Mouse (Mus musculus): ENCODE measurements around the gene Sfpq. TPM values are rescaled to one million over a fixed set of nuclear protein-coding genes. Genes with fewer than 3 reads are reported as not detected.

The Sfpq gene
- total RNA-seq, 1 experiment: 384 TPM

DNA sequence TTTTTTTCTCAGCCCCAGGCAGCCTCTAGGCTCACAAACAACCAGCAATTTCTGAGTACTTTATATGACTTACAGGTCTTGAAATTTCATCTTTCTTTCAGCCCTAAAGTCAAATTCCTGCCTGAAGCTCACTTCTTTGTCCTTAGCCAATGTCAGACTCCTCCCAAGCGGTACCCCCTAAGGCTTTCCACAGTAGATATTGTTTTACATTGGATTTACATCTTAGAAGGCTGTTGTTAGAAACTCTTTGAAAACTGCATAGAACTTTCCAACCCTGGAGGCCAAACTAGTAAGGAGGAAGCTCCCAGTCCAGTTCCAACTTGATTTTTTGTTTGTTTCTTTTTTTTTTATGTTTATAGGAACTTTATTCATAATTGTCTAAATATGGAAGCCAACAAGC lies 42.9 kb downstream of the Sfpq start:
- Histone ChIP-seq H3K9ac (ENCODE audit: insufficient read depth, low read depth, low read length, poor library complexity, severe bottlenecking) (no peak overlapping the region), H3K4me3 (ENCODE audit: insufficient read depth in 1 of 2, low read depth in 1 of 2, low read length in 2 of 2, poor library complexity in 1 of 2, severe bottlenecking in 1 of 2) (no peak overlapping the region), H3K36me3 (ENCODE audit: control insufficient read depth, insufficient read depth, low read length, poor library complexity, severe bottlenecking) (peaks cover 2% of the 10 kb centered on the region; the same call in 1 of the 2 replicates), H3K9me3 (ENCODE audit: control insufficient read depth, insufficient read depth, low read depth, low read length) (no peaks in the 10 kb centered on the region), H3K4me1 (ENCODE audit: control insufficient read depth in 2 of 2, insufficient read depth in 2 of 2, low read length in 2 of 2, poor library complexity in 1 of 2) (peaks cover 0 to 6% of the 10 kb centered on the region in 2 experiments; a peak in 2 of 4 replicates), H3K27ac (ENCODE audit: insufficient read depth, low read depth, low read length, poor library complexity, severe bottlenecking) (no peak overlapping the region; the same call in 1 of the 2 replicates)
- TF ChIP-seq HCFC1 (IDR thresholded peaks at IDR 0.05; ENCODE audit: borderline replicate concordance, insufficient read depth, low read length): no peak
- no peak for TF ChIP-seq MAFK (IDR thresholded peaks at IDR 0.05; ENCODE audit: insufficient read depth, low read depth, low read length)
- TF ChIP-seq ZNF384 (IDR thresholded peaks at IDR 0.05; ENCODE audit: low read depth, low read length): no peak
- no peak for TF ChIP-seq CHD2 (IDR thresholded peaks at IDR 0.05; ENCODE audit: low read depth, low read length)
- no peak for TF ChIP-seq ZC3H11A (IDR thresholded peaks at IDR 0.05; ENCODE audit: borderline replicate concordance, low read depth, low read length)
- in situ Hi-C loops (cut with MboI; ENCODE audit: low sequenced_read_pairs in 2 of 2, unreplicated experiment in 2 of 2): loop anchor here in 1 of 2 experiments (10.0 kb wide), 1 partner anchor 181 kb away; the partner anchor contains the start of gene Smim12
- DNase-seq (ENCODE audit: low read depth, low spot score): peak; percentile 43

DNA sequence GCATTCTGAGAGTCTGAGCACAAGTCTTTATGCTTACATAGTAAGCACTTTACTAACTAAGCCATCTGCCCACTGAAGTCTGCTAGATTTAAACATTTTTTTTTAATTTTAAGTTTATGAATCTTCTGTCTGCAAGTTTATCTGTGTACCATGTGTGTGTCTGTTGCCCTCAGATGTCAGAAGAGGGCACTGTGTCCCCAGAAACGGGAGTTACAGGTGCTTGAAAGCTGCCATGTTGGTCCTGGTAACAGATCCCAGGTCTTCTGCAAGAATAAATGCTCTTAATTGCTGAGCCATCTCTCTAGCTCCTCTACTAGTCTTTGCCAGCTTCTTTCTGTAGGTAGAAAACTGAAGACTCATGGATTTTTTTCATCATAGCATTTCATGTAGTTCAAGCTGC lies 53.8 kb downstream of the Sfpq start:
- Histone ChIP-seq H3K4me3 (ENCODE audit: insufficient read depth in 1 of 2, low read depth in 1 of 2, low read length in 2 of 2, poor library complexity in 1 of 2, severe bottlenecking in 1 of 2) (no peak overlapping the region), H3K36me3 (ENCODE audit: control insufficient read depth, insufficient read depth, low read length, poor library complexity, severe bottlenecking) (no peaks in the 10 kb centered on the region), H3K4me1 (ENCODE audit: control insufficient read depth in 2 of 2, insufficient read depth in 2 of 2, low read length in 2 of 2, poor library complexity in 1 of 2) (peaks cover 2 to 3% of the 10 kb centered on the region in 2 experiments; a peak in 2 of 4 replicates), H3K9ac (ENCODE audit: insufficient read depth, low read depth, low read length, poor library complexity, severe bottlenecking) (no peak overlapping the region), H3K9me3 (ENCODE audit: control insufficient read depth, insufficient read depth, low read depth, low read length) (no peaks in the 10 kb centered on the region), H3K27ac (ENCODE audit: insufficient read depth, low read depth, low read length, poor library complexity, severe bottlenecking) (no peak overlapping the region)
- peak; percentile 22 for DNase-seq (ENCODE audit: low read depth, low spot score)
- TF ChIP-seq ZC3H11A (IDR thresholded peaks at IDR 0.05; ENCODE audit: borderline replicate concordance, low read depth, low read length) (no peak), ZNF384 (IDR thresholded peaks at IDR 0.05; ENCODE audit: low read depth, low read length) (no peak), HCFC1 (IDR thresholded peaks at IDR 0.05; ENCODE audit: borderline replicate concordance, insufficient read depth, low read length) (no peak), CHD2 (IDR thresholded peaks at IDR 0.05; ENCODE audit: low read depth, low read length) (no peak), MAFK (IDR thresholded peaks at IDR 0.05; ENCODE audit: insufficient read depth, low read depth, low read length) (no peak)
- in situ Hi-C loops (cut with MboI; ENCODE audit: low sequenced_read_pairs in 2 of 2, unreplicated experiment in 2 of 2): loop anchor here in 1 of 2 experiments (10.0 kb wide), 1 partner anchor 240 kb away; the partner anchor contains the start of gene Gja4

DNA sequence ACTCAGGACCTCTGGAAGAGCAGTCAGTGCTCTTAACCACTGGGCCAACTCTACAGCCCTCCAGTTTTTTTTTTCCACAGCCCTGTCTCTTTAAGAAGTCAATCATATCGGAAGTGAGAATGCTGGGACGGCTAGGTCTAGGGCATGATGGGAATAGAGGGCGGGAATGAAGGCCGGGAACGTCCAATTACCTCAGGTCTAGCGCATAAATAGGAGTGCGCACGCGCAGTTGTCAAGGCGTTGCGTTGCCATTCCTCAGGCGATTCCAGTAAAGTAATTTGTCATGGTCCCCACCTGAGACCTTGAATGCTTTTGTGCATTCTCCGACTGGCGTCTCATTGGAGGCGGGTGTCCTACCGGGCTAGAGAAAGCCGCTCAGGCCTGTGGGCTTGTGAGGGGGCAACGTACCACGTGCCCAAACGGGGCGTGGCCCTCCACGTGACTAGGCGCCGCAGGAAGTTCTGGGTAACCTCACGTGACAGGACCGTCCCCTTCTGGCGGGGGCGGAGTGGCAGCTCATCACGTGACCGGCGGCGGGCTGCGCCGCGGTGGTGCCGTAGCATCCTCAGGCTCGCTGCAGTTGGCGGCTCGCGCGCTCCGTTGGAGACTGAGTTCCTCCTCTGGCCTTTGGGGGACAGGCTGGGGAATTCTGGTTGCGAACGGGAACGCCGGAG lies 55.9 kb downstream of the Sfpq start, which contains the start of gene Zmym6:
Zmym6 (plus strand) TSS at position 509 of the 674 bp plus-strand sequence.
- DNase-seq (ENCODE audit: low read depth, low spot score): peak; percentile 94
- no peaks in the 10 kb centered on the region for H3K36me3 ChIP-seq (ENCODE audit: control insufficient read depth, insufficient read depth, low read length, poor library complexity, severe bottlenecking)
- H3K9ac ChIP-seq (ENCODE audit: insufficient read depth, low read depth, low read length, poor library complexity, severe bottlenecking): peak within 1 kb of the TSS; percentile 87
- no peaks in the 10 kb centered on the region for H3K9me3 ChIP-seq (ENCODE audit: control insufficient read depth, insufficient read depth, low read depth, low read length)
- in situ Hi-C loops (cut with MboI; ENCODE audit: low sequenced_read_pairs in 2 of 2, unreplicated experiment in 2 of 2): loop anchor here in 1 of 2 experiments (10.0 kb wide), 1 partner anchor 238 kb away; the partner anchor contains the start of gene Gja4
- peak within 1 kb of the TSS; percentile 75 to 81 for H3K4me3 ChIP-seq (ENCODE audit: insufficient read depth in 1 of 2, low read depth in 1 of 2, low read length in 2 of 2, poor library complexity in 1 of 2, severe bottlenecking in 1 of 2)
- H3K27ac ChIP-seq (ENCODE audit: insufficient read depth, low read depth, low read length, poor library complexity, severe bottlenecking): peak within 1 kb of the TSS; percentile 86
- TF ChIP-seq CHD2 (IDR thresholded peaks at IDR 0.05; ENCODE audit: low read depth, low read length) (no peak), ZNF384 (IDR thresholded peaks at IDR 0.05; ENCODE audit: low read depth, low read length) (peak; percentile 61; the same call in 1 of the 2 replicates), HCFC1 (IDR thresholded peaks at IDR 0.05; ENCODE audit: borderline replicate concordance, insufficient read depth, low read length) (peak; percentile 75)
- peaks cover 2 to 3% of the 10 kb centered on the region in 2 experiments; a peak in 2 of 4 replicates for H3K4me1 ChIP-seq (ENCODE audit: control insufficient read depth in 2 of 2, insufficient read depth in 2 of 2, low read length in 2 of 2, poor library complexity in 1 of 2)

DNA sequence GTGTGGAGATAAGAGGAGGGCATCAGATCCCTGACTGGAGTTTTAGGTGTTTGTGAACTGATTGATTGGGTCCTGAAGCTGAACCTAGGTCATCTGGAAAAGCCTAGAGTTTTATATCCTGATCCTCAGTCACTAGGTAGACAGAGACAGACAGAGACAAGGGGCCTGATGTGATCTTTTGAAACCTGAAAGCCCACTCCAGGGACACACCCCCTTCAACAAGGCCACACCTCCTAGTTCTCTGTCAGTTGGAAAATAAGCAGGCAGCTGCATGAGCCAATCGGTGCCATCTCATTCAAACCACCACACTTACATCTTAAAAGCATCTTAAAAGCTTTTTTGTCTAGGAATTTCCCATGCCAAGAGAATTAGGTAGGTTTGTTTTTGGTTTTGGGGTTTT lies 59.7 kb downstream of the Sfpq start:
- Histone ChIP-seq H3K27ac (ENCODE audit: insufficient read depth, low read depth, low read length, poor library complexity, severe bottlenecking) (no peak overlapping the region), H3K36me3 (ENCODE audit: control insufficient read depth, insufficient read depth, low read length, poor library complexity, severe bottlenecking) (no peaks in the 10 kb centered on the region), H3K9me3 (ENCODE audit: control insufficient read depth, insufficient read depth, low read depth, low read length) (no peaks in the 10 kb centered on the region), H3K4me1 (ENCODE audit: control insufficient read depth in 2 of 2, insufficient read depth in 2 of 2, low read length in 2 of 2, poor library complexity in 1 of 2) (peaks cover 2 to 3% of the 10 kb centered on the region in 2 experiments; a peak in 2 of 4 replicates), H3K4me3 (ENCODE audit: insufficient read depth in 1 of 2, low read depth in 1 of 2, low read length in 2 of 2, poor library complexity in 1 of 2, severe bottlenecking in 1 of 2) (no peak overlapping the region), H3K9ac (ENCODE audit: insufficient read depth, low read depth, low read length, poor library complexity, severe bottlenecking) (no peak overlapping the region)
- in situ Hi-C loops (cut with MboI; ENCODE audit: low sequenced_read_pairs in 2 of 2, unreplicated experiment in 2 of 2): no loop called here
- peak; percentile 24 for DNase-seq (ENCODE audit: low read depth, low spot score)
- TF ChIP-seq HCFC1 (IDR thresholded peaks at IDR 0.05; ENCODE audit: borderline replicate concordance, insufficient read depth, low read length): no peak
- TF ChIP-seq MAFK (IDR thresholded peaks at IDR 0.05; ENCODE audit: insufficient read depth, low read depth, low read length): no peak
- no peak for TF ChIP-seq ZC3H11A (IDR thresholded peaks at IDR 0.05; ENCODE audit: borderline replicate concordance, low read depth, low read length)
- no peak for TF ChIP-seq CHD2 (IDR thresholded peaks at IDR 0.05; ENCODE audit: low read depth, low read length)
- no peak for TF ChIP-seq ZNF384 (IDR thresholded peaks at IDR 0.05; ENCODE audit: low read depth, low read length)
